Mouse (Mus musculus) limb, embryonic 11.5 days (tissue): ENCODE results near the gene Runx2. TPM values are rescaled to one million over a fixed set of nuclear protein-coding genes. Genes with fewer than 3 reads are reported as not detected.

Source experiments
- ATAC-seq: fragments of 200-750 bp; cut with Nextera tagmentation; 2 replicates; pipeline ENCODE4 v1.8.0; 2017; ENCODE audit warnings: low read depth; ENCODE audit not compliant: insufficient number of reproducible peaks, low FRiP score, low TSS enrichment
- DNase-seq: peaks from one replicate; pipeline ENCODE4 v3.0.0-alpha.2; 2015; ENCODE audit warnings: low spot score
- H3K27ac ChIP-seq: fragments of 300-500 bp; sonication (generic); replicated peaks from 2 replicates; pipeline ENCODE4 v1.5.1; 2014; ENCODE audit warnings: low read depth, mild to moderate bottlenecking, low read length
- H3K27me3 ChIP-seq: fragments of 300-500 bp; sonication (generic); 2 replicates; pipeline ENCODE4 v1.6.1; 2014; ENCODE audit warnings: mild to moderate bottlenecking, low read length, mixed read lengths; ENCODE audit not compliant: control insufficient read depth, insufficient read depth
- H3K36me3 ChIP-seq: fragments of 300-500 bp; sonication (generic); 2 replicates; pipeline ENCODE4 v1.6.1; 2014; ENCODE audit warnings: mild to moderate bottlenecking, low read length, moderate library complexity, mixed read lengths; ENCODE audit not compliant: control insufficient read depth, insufficient read depth
- H3K4me1 ChIP-seq: fragments of 300-500 bp; sonication (generic); 2 replicates; pipeline ENCODE4 v1.6.1; 2014; ENCODE audit warnings: low read length, mixed read lengths; ENCODE audit not compliant: control insufficient read depth, insufficient read depth
- H3K4me2 ChIP-seq: fragments of 300-500 bp; sonication (generic); 2 replicates; pipeline ENCODE4 v1.6.1; 2014; ENCODE audit warnings: low read depth, mild to moderate bottlenecking, moderate library complexity; ENCODE audit not compliant: severe bottlenecking
- H3K4me3 ChIP-seq: fragments of 300-500 bp; sonication (generic); 2 replicates; pipeline ENCODE4 v1.5.1; 2014; ENCODE audit warnings: low read depth, low read length
- H3K9ac ChIP-seq: fragments of 300-500 bp; sonication (generic); 2 replicates; pipeline ENCODE4 v1.6.1; 2014; ENCODE audit warnings: mild to moderate bottlenecking, low read length
- H3K9me3 ChIP-seq: fragments of 300-500 bp; sonication (generic); 2 replicates; pipeline ENCODE4 v1.6.1; 2016; ENCODE audit warnings: low read length; ENCODE audit not compliant: control insufficient read depth
- WGBS: fragments of 180-500 bp; shearing (Covaris S2); extraction: QIAGEN DNeasy Blood & Tissue Kit; methylation state at CpG from one replicate; pipeline ENCODE4 v1.1.7; 2014; 5-methylcytosine and 5-hydroxymethylcytosine counted together
- polyA plus RNA-seq: library from polyadenylated mRNA; unstranded; fragments of >200 nt; fragmentation: Nextera tagmentation; extraction: Ambion mirVana; gene quantifications from 2 replicates; pipeline ENCODE4 v1.2.1, GENCODE M21; 2014

The Runx2 gene
- polyA plus RNA-seq, 1 experiment from 2014 or later: 5.8 TPM

GRCm38 (mm10) chr17:44654503-44654902 is 160.1 kb downstream of the Runx2 start:
- Histone ChIP-seq H3K4me2 (no peak overlapping the region), H3K36me3 (no peaks in the 10 kb centered on the region), H3K4me1 (no peaks in the 10 kb centered on the region), H3K27ac (no peak overlapping the region), H3K4me3 (no peak overlapping the region), H3K27me3 (no peaks in the 10 kb centered on the region), H3K9me3 (no peaks in the 10 kb centered on the region), H3K9ac (no peak overlapping the region)
- no peak for ATAC-seq
- 73% methylated on average over 4 of the region's 4 CpGs for WGBS
- DNase-seq: no peak

- Histone ChIP-seq H3K4me3 (no peak overlapping the region), H3K27ac (no peak overlapping the region), H3K4me2 (no peak overlapping the region), H3K9me3 (no peaks in the 10 kb centered on the region), H3K27me3 (no peaks in the 10 kb centered on the region), H3K9ac (no peak overlapping the region), H3K4me1 (no peaks in the 10 kb centered on the region), H3K36me3 (no peaks in the 10 kb centered on the region)
- WGBS: 93% methylated on average over 3 of the region's 3 CpGs
- DNase-seq (no peak), ATAC-seq (no peak)
Measured at GRCm38 (mm10) chr17:44653081-44653480, 161.5 kb downstream of the Runx2 start.

GRCm38 (mm10) chr17:44652054-44652453 is 162.5 kb downstream of the Runx2 start:
- Histone ChIP-seq H3K9me3 (no peaks in the 10 kb centered on the region), H3K4me3 (no peak overlapping the region), H3K4me1 (no peaks in the 10 kb centered on the region), H3K36me3 (no peaks in the 10 kb centered on the region), H3K27me3 (no peaks in the 10 kb centered on the region), H3K4me2 (no peak overlapping the region), H3K27ac (no peak overlapping the region), H3K9ac (no peak overlapping the region)
- no peak for ATAC-seq
- no peak for DNase-seq
- WGBS: 93% methylated on average over 7 of the region's 7 CpGs

GRCm38 (mm10) chr17:44651613-44652012 is 163.0 kb downstream of the Runx2 start:
- DNase-seq (no peak), ATAC-seq (no peak)
- no peak overlapping the region for H3K4me2 ChIP-seq
- 86% methylated on average over 8 of the region's 8 CpGs for WGBS
- no peaks in the 10 kb centered on the region for H3K36me3 ChIP-seq
- H3K27ac ChIP-seq: no peak overlapping the region
- no peaks in the 10 kb centered on the region for H3K4me1 ChIP-seq
- H3K27me3 ChIP-seq: no peaks in the 10 kb centered on the region
- no peak overlapping the region for H3K4me3 ChIP-seq
- no peaks in the 10 kb centered on the region for H3K9me3 ChIP-seq
- H3K9ac ChIP-seq: no peak overlapping the region

- ATAC-seq (no peak), DNase-seq (no peak)
- Histone ChIP-seq H3K4me1 (no peaks in the 10 kb centered on the region), H3K4me3 (no peak overlapping the region), H3K36me3 (no peaks in the 10 kb centered on the region), H3K4me2 (no peak overlapping the region), H3K9ac (no peak overlapping the region), H3K9me3 (no peaks in the 10 kb centered on the region), H3K27me3 (no peaks in the 10 kb centered on the region), H3K27ac (no peak overlapping the region)
- 70% methylated on average over 2 of the region's 2 CpGs for WGBS
Measured at GRCm38 (mm10) chr17:44650431-44650830, 164.2 kb downstream of the Runx2 start.

GRCm38 (mm10) chr17:44649056-44649455 is 165.5 kb downstream of the Runx2 start:
- H3K4me3 ChIP-seq: no peak overlapping the region
- H3K36me3 ChIP-seq: no peaks in the 10 kb centered on the region
- ATAC-seq (no peak), DNase-seq (no peak)
- no peak overlapping the region for H3K27ac ChIP-seq
- H3K9me3 ChIP-seq: no peaks in the 10 kb centered on the region
- no peaks in the 10 kb centered on the region for H3K27me3 ChIP-seq
- no peaks in the 10 kb centered on the region for H3K4me1 ChIP-seq
- H3K4me2 ChIP-seq: no peak overlapping the region
- H3K9ac ChIP-seq: no peak overlapping the region
- WGBS: 52% methylated on average over 8 of the region's 8 CpGs

- 95% methylated on average over 6 of the region's 6 CpGs for WGBS
- no peak for DNase-seq
- H3K27ac ChIP-seq: no peak overlapping the region
- no peak overlapping the region for H3K4me3 ChIP-seq
- no peak for ATAC-seq
- H3K36me3 ChIP-seq: no peaks in the 10 kb centered on the region
- H3K27me3 ChIP-seq: no peaks in the 10 kb centered on the region
- no peak overlapping the region for H3K9ac ChIP-seq
- no peak overlapping the region for H3K4me2 ChIP-seq
- H3K4me1 ChIP-seq: no peaks in the 10 kb centered on the region
- H3K9me3 ChIP-seq: no peaks in the 10 kb centered on the region
Measured at GRCm38 (mm10) chr17:44647916-44648315, 166.7 kb downstream of the Runx2 start.

DNA sequence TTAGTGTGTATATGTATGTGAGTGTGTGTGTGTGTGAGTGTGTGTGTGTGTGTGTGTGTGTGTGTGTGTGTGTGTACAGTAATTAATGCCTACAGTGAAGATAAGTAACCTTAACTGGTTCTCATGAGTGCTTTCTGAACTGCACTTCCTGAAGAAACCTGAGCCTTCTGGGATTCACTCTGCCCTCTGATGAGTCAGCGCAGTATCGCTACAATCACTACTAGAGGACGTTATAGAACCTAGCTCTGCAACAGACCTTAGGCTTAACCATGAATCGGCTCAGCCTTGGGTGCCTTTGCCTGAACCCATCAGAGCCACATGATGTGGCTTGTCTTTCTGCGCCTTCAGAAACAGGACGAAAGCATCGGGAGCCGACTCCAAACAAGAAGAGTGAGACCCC is 169.5 kb downstream of the Runx2 start:
- Histone ChIP-seq H3K27me3 (no peaks in the 10 kb centered on the region), H3K9me3 (no peaks in the 10 kb centered on the region), H3K36me3 (no peaks in the 10 kb centered on the region), H3K27ac (no peak overlapping the region), H3K9ac (no peak overlapping the region), H3K4me1 (no peaks in the 10 kb centered on the region), H3K4me3 (no peak overlapping the region), H3K4me2 (no peak overlapping the region)
- DNase-seq (no peak), ATAC-seq (no peak)
- 89% methylated on average over 8 of the region's 8 CpGs for WGBS

DNA sequence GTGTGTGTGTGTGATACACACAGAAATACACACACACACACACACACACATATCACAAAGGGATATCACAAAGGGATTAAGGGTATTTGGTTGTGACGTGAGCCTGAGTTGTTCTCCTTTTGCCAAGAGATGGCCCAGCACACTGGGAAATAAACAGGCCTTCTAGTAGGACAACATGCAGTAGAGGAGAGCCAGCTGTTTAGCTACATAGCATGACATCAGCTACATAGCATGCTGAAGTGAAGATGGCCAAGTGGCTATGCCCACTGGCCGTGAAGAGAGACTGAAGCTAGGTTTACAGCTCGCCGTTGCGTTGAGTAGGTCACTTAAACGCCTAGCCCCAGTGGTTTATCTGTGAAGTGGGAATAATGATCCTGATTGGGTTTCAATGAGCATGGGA is 171.3 kb downstream of the Runx2 start:
- WGBS: 94% methylated on average over 6 of the region's 6 CpGs
- no peak for ATAC-seq
- Histone ChIP-seq H3K27me3 (no peaks in the 10 kb centered on the region), H3K9ac (no peak overlapping the region), H3K36me3 (no peaks in the 10 kb centered on the region), H3K4me3 (no peak overlapping the region), H3K4me2 (no peak overlapping the region), H3K27ac (no peak overlapping the region), H3K9me3 (no peaks in the 10 kb centered on the region), H3K4me1 (no peaks in the 10 kb centered on the region)
- no peak for DNase-seq
